Mouse (Mus musculus) telencephalon, adult 2 months (tissue): ENCODE results near the gene Pard3.

Experiments
- DNase-seq: peaks from one replicate; pipeline ENCODE4 v3.0.0-alpha.2; 2011; ENCODE audit warnings: low read depth, low spot score

Pard3 gene

DNA sequence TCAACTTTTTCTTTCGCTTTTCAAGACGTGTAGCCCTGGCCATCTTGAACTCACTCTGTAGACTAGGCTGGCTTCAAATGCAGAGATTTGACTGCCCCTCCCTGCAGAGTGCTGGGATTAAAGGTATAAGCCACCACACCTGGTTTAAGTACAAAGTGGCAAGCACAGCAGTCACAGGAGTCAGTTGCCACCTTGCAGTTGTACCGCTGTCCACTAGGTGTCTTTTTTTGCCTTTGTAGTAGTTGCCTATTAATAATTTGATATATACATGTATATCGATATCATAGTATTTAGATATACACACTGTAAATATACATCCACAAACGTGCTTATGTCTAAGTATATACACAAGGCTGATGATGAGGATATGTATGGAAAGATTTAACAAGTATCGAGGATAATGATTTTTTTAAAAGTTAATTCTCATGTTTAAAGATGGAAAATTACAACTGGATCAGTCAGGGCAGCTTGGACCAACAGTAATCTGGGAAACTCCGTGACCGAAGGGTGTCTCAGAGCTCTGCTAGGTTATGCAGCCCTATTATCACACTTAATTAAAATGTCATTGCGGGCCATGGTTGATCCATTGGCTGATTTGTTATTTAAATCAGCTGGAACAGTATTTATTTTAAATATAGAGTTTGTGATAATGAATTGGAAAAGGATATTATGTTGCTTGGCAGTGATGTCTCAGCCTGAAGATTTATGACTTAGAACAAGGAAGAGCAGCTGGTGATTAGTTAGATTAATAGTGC is 220.9 kb downstream of the Pard3 start:
- no peak for DNase-seq

DNA sequence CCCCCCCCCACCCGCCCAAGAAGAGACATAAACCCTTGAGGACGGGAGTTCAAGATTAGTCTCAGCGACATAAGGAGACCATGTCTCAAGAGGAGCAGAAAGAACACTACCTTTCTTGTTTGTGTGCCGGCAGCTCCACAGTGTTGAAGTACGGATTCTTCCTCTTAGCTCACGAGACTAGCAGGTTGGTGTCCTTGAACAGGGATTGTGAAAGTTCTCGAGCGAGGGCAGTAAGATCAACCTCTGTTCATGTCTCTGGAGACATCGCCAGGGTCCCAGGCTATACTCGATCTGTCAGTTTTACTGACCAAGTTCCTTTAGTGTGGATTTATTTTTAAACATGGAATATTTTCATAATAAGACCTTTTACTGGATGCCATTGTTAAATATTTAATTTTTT is 224.1 kb downstream of the Pard3 start:
- no peak for DNase-seq

DNA sequence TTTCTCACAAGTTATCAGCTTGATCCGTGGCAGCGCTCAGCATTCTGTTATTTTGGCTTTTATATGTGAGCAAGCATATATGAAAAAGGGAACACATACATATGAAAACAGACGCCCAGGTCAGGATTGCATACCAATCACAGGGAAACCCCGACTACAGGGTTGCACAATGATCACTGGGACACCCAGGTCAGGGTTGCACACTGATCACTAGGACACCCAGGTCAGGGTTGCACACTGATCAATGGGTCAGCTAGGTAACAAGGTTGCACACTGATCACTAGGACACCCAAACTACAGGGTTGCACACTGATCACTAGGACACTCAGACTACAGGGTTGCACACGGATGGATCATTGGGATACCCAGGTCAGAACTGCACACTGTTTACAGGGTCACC is 228.6 kb downstream of the Pard3 start:
- DNase-seq, result no peak

DNA sequence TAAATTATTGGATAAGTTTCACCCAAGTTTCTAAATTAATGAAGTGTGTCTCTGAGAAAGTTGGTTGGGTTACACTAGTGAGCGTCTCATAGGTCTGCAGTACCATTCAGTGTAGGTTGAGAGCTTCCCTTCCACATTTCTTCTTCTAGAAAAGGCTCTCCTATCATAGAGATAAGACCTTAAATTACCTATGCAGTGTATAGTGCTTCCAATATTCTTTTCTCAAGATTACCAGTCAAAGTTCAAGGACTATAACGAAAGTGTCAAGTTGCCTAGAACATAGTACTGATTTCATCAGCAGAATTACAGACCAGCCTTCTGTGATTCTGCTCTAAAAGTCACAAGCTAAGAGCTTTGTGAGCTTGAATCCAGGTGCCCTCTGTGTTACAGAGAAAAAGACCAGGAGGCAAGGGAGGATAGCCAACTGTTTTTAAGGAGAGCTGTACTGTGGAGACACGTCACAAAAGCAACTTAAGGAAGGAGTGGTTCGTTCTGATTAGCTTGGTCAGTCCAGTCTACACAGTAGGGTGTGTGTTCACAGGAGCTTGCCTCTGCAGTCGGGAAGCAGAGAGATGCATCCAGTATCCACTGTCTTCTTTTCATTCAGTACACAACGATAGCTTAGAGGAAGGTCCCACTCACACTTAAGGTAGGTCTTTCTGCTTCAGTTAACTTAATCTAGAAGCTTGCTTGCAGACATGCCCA is 229.5 kb downstream of the Pard3 start:
- DNase-seq, result no peak

DNA sequence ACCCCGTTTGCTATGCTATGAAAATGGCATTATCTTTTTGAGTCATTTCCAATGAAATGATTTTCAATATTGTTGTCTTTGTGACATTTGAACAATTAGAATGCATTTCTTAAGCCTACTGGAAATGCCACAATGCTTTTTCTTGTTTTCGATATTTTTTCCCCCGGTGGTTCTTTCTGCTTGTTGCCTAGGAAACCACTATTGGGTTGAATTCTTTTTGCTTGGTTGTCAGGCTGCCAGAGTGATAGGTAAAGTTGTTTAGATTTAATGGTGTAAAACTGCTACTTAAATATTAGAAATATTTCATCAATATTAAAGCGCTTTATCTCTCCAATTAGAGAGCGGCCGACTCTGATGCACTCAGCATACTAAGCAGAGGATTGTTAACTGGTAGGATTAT is 230.4 kb downstream of the Pard3 start:
- no peak for DNase-seq

DNA sequence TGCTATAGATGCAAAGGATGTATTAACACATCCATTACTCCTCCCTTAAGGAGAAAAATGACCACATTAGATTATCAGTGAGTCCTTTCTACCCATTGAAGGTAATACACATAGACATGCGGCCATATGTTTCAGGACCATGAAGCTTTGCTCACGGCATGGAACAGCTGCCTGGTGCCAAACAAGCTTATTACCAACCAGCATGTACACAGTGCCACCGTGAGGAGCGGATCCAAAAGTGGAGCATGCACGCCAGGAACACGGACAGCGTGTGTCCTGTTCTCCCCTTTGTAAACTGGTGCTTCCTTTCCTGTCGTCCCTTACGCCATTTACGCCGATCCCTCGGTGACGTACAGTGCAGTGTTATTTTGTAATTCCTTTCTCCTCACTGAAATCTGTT is 232.2 kb downstream of the Pard3 start:
- no peak for DNase-seq

DNA sequence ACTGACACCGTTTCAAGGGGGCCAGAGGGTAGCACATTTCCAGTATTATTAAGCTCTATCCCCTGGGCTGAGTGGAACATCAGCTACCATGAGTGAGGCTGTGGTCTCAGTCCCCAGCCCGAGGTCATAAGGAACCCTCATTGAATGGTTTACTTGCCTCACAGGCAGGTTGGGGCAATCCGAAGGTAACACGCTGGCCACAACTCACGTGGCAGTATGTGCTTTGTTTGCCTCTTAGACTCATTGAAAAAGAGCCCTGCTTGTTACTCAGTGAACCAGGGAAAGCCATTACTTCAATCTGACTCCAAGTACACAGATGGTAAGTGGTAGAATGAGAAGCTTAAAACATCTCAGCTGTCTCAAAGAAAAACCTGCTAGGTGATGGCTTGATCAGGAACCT is 236.8 kb downstream of the Pard3 start:
- DNase-seq, result no peak

DNA sequence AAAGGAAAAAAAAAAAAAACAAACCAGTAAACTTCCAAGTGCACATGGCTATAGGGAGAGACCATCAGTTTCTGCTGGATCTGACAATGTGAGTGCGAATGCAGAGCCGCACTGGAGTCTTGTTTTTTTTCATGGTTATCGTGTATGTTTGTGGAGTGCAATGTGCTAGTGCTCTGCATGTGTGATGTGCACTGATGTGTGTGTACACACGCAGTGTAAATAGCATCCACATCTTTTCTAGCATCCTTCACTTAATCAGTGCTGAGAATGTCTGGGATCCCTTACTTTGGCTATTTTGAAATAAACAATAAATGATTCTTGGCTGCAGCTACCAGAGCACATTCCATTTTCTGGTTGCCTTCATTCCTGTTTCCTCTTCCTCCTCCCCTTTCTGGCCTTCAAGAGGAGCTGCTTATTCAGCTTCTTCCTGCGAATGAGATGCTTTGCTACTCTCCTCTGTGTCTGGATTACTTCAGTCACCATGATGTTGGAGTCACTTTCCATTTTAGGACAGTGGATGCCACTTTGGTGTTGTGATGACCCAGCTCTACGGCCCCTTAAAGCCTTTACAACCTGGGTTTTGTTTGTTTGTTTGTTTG is 239.3 kb downstream of the Pard3 start:
- no peak for DNase-seq

DNA sequence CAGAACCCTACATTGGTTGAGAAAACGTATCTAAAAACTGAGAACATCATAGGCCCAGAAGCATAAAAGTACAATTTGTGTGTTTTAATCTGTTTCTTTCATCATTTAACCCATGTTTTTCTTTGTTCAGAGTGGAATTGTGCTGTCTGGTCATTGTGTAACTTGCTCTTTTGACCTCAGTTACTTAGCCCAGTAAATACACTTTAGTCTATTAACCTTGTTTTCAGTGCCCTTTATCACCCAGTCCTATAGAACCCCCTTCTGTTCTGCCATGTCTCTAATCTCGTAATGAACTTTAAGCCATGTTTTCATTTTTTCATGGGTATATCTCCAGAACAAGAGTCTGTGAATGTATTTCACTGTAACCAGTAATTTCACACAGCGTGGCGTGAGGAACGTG is 243.3 kb downstream of the Pard3 start:
- no peak for DNase-seq

DNA sequence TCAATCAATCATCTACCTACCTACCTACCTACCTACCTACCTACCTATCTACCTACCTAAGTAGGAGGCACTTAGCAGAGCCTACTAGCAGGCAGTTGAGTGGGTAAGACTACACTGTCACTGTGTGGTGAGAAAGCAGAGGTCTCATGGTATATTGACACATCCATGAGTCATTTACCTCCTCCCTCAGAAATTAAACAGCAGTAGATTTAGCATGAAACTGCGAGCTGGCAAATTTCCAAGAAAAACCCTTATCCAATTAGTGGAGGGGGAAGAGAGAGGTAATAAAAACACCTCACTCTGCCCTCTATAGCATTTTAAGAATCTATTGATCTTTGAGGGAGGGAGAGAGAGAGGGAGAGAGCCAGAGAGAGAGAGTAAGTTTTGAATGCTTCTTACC is 245.7 kb downstream of the Pard3 start:
- no peak for DNase-seq

DNA sequence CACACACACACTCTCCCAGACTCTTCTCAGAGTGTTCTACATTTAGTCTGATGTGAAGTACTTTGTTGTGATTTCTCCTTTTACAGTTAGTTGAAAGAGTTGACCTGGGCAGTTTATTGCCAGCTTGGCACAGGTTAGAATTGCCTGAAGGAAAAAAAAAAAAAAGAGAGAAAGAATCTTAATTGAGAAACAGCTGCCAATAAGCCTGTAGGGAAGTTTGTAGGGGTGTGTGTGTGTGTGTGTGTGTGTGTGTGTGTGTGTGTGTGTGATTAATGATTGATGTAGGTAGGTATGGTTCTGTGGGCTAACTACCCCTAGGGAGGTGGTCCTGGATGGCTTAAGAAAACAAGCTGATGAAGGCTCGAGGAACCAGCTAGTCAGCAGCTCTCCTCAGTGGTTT is 252.1 kb downstream of the Pard3 start:
- no peak for DNase-seq

DNA sequence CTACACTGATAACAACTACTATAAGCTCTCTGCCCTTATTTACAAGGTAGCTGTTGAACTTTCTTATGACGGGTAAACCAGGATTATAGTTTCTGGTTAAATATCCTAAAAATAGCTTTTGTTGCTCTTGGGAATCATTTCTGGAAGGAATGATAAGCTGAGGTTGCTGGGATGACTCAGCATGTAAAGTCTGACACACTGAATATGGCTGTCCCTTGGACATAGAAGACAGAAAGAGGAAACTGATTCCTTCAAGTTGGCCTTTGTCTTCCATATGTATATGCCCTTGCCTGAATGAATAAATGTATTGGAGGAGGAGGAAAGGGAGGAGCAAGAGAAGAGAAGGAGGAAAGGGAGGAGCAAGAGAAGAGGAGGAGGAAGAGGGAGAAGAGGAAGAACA is 254.2 kb downstream of the Pard3 start:
- DNase-seq, result no peak

DNA sequence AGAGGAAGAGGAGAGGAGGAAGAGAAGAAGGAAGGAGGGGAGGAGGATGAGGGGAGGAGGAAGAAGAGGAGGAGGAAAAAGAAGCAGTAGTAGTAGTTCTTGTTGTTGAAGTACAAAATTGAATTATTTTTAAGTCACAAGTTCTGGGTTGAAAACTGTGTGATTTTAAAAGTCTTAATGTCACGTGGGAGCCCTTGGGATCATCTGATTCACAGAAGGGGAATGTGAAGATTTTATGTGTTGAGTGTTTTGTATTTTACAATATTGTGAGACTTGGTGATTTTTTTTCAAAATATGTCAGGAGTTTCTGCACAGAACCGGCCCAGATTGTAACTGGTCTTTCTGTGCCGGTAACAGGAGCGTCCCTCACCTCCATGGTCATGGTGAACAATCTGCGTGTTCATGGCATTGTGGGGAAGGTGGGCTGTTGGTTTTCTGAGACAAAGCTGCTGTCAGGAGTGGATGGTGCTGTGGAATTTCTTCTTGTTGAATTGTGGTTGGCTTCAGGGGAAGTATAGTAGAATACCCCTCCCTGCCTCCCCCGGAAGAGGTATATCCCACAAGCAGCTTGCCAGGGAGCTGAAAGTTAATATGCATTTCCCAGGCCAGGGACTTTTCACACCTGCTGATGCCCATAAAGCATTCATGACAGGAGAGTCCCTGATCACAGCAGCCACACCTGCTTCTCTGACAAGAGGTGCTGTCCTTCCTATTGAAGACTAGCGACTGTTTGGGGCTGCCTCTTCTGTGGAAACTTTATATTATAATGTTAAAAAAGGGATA is 254.9 kb downstream of the Pard3 start:
- no peak for DNase-seq

DNA sequence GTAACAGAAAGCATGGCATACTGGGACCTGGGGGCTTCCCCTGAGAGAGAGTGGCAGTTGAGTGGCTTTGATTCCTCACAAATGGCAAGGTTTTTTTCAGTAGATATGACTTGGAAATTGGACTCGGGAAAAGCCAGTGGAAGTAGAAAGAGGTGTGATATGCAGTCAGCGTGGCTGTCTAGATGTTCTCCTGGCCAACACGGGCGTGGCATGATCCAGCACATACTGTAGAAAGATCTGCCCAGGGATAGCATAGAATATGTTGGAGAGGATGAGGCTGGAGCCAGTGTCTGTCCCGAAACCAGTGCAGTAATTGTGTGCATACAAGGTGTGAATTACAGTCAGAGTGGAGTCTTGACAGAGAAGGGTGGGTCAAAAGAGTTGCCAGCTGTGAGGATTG is 257.2 kb downstream of the Pard3 start:
- DNase-seq, result no peak

DNA sequence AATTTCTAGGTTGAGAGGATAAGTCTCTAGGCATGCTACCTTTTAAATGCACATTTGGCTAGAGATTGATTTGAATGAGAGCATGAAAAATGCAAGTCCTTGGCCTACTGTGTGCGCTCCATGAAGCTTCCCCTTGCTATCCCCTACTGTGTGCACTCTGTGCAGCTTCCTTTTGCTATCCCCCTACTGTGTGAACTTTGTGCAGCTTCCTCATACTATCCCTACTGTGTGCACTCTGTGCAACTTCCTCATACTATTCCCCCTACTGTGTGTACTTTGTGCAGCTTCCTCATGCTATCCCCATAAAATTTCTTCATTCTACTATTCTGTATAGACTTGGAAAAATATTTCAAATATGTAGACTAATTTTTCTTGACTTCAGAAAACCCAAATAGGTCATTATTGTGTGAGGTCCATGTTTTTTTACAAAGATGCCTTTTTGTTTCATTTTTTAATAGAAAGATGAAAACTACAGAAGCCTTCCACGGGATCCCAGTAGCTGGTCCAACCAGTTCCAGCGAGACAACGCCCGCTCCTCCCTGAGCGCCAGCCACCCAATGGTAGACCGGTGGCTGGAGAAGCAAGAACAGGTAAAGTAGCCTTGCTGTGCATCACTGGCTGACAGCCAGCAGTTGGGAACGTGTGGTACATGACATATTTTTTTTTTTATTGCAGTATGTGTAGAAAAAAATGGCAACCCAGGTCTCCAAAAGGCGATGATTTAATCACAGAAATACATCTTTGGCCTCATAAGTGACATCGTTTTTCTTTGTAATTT is 260.1 kb downstream of the Pard3 start:
- no peak for DNase-seq

DNA sequence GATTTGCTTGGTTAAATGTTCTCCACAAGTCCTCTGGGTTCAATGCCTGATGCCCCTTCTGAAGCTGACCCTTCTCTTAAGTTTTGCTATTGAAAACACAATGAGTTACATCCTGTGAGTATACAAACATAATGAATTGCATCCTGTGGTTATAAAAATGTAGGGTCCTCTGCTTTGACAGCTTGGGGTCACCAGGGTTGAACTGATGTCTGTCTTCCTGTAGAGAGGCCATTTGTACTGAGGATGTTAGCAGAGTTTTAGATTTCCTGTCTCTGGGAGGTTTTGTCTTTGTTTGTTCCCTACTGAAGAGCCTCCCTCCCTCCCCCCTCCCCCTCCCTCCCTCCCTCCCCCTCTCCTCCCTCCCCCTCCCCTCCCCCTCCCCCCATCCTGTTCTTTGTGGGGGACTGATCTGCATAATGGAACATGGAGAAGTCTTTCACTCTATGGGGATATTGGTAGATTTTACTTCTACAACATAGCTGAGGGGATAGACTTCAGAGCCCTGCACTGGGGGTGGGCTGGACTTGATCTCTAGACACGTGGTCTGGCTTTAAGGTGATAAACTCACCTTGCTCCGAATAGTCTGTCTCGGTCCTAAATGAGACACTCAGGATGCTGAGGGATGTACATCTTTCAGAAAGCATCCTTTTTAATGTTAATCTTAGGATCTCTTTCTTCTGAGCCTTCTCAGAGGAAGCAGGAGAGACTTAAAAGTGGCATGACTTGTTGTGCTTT is 261.3 kb downstream of the Pard3 start:
- DNase-seq, result no peak

DNA sequence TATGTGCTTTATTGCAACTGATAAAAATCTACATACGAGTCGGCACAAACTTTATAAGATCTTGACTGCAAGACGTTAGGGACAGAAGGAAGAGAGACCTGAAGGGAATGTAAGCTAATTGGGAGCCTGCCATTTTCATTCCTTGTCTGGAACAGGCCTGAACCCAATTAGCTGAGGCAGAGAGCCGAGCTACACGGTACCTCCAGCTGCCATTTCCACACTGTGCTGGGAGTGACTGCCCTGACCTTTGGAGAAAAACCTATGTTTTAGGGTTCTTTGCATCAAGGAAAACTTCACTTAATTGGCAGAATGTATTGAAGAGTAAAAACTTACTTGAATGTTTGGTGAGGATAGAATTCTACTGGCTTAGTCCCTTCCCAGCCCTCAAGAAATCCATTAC is 262.1 kb downstream of the Pard3 start:
- no peak for DNase-seq

DNA sequence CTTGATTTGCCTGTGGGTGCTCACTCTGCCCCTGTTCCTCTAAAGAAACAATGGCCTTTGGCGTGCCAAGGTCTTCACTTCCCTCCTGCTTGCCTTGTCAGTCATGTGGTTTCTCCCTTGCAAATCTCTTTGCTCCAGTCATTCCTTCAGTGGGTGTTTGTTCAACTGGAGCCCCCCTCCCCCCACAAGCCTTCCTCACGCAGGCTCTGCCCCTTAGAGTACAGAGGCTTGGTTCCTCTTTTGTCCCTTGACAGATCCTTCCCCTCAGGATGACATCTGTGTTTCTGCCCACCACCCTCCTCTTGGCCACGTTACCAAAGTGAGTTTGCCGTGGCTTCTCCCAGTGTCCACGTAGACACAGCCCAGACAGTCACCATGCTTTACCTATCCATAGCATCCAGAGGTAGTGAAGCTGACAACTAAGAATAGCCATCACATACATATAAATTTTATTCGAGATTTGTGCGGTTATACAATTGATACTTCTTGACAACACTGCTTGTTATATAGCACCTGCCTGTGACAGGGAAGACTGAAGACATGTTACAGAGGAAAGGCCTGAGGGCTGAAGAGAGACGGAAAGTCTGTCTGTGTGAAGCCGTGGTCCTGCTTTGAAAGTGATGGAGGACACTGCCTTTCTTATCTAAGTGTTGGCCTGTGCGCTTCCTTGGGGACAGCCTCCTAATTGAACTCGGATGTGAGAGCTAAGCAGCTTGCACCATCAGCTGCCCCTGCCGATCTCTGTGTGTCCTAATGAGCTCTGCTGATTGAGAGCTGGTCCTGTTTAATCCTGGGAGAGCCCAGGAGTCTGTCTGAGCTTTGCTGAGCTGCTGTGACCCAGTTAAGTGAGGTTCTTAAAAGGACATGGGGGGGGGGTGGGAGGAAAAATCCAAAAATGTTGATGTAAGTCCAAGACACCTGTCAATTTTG is 266.8 kb downstream of the Pard3 start:
- no peak for DNase-seq

DNA sequence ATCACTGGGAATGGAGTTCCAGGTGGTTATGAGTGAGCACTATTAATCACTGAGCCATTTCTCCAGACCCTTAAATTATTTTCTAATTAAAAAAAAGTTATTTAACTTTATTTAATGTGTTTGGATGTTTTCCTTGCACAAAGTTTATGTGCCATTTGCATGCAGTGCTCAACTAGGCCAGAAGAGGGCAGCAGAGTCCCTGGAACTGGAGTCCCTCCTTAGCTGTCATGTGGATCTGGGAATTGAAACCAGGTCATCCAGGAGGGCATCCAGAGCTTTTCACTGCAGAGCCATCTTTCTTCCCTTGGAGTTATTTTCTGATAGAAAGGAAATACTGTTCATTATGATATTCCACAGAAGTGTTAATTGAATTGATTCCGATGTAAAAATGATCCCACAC is 268.1 kb downstream of the Pard3 start:
- DNase-seq, result no peak

DNA sequence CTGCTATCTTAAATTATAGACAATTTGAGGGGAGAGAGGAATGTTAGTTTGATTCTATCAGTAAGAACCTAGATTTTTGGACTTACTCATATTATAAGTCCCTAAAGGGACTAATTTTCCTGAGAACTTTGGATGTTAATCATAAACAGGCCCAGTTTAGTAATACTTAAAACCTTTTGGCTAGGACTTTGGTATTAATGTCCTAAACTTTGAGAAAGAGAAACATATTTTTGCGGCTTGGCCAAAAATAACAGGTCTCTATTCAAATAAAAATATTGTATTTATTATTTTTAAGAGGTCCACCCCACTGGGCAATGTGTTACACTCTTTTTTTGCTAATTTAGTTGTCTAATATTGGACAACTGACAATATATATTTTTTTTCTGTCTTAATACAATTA is 271.5 kb downstream of the Pard3 start:
- no peak for DNase-seq
